Mouse (Mus musculus): ENCODE results near the gene Rap1gap2.

DNA sequence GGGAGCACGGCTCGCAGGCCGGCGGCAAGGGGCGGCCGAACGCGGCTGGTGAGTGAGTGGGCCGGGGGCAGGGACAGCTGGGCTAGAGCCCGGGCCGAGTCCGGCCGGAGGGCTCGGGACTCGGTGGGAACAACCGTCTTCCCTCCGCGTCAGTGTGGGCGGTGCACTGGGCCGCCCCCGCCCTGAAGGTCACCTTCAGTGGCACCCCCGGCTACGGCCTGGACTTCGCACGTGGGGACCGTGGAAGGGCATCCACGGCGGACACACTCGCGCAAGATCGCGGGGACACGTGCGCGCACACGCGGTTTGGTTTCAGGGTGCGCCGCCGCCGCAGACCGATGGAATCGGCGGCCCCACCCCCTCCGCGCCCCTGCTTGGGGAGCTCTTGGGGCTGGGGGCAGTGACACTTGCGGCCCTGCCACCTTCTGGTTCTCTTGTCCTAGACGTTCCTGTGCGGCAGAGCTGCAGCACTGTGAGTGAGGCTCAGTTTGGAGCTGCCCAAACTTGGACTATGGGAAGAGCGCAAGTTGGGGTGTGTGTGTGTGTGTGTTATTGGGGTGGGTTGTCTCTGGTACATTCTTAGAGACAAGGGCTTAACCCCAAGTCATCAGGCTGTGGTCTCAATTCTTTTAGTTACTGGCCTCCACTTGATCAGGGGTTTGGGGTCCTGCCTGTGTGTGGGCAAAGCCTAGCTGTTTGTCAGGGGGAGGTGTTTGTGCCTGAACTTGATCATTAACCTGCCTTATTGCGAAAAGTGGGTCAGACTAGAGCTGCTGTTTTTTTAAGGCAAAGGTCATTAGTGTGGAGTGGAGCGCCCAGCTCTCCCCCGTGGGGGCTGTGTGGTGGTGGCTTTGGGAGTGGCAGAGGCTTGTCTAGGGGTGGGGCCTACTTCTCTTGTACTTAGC, 39.2 kb upstream of the Rap1gap2 start:
- no peak for TF ChIP-seq CTCF (conservative IDR thresholded peaks at IDR 0.05 in 1 of 2, IDR thresholded peaks at IDR 0.05 in 1 of 2; ENCODE audit: low read depth in 2 of 2, low read length in 2 of 2)
- no peak for TF ChIP-seq EP300 (IDR thresholded peaks at IDR 0.05; ENCODE audit: low read length)
- no peak for TF ChIP-seq ZC3H11A (IDR thresholded peaks at IDR 0.05; ENCODE audit: low read depth, low read length)
- no peak for TF ChIP-seq POLR2A (IDR thresholded peaks at IDR 0.05; ENCODE audit: low read depth, low read length)
- no peak for TF ChIP-seq SMC3 (IDR thresholded peaks at IDR 0.05; ENCODE audit: low read depth, low read length)
- no peak for TF ChIP-seq UBTF (IDR thresholded peaks at IDR 0.05; ENCODE audit: low read depth, low read length)
- TF ChIP-seq TCF12 (IDR thresholded peaks at IDR 0.05; ENCODE audit: low read depth, low read length): no peak
- 0 out of 2 replicates have a peak, but pooled peaks have one; percentile 11 for TF ChIP-seq NRF1 (IDR thresholded peaks at IDR 0.05; ENCODE audit: low read depth, low read length)
- no peak for TF ChIP-seq ETS1 (conservative IDR thresholded peaks at IDR 0.05; ENCODE audit: low read depth, low read length)
- TF ChIP-seq NELFE (IDR thresholded peaks at IDR 0.05; ENCODE audit: low read depth, low read length): no peak
- TF ChIP-seq MYC (IDR thresholded peaks at IDR 0.05; ENCODE audit: low read depth, low read length): no peak
- TF ChIP-seq ZKSCAN1 (IDR thresholded peaks at IDR 0.05; ENCODE audit: borderline replicate concordance, low read depth, low read length): no peak
